Mouse (Mus musculus): ENCODE measurements around the gene Col8a2.

DNA sequence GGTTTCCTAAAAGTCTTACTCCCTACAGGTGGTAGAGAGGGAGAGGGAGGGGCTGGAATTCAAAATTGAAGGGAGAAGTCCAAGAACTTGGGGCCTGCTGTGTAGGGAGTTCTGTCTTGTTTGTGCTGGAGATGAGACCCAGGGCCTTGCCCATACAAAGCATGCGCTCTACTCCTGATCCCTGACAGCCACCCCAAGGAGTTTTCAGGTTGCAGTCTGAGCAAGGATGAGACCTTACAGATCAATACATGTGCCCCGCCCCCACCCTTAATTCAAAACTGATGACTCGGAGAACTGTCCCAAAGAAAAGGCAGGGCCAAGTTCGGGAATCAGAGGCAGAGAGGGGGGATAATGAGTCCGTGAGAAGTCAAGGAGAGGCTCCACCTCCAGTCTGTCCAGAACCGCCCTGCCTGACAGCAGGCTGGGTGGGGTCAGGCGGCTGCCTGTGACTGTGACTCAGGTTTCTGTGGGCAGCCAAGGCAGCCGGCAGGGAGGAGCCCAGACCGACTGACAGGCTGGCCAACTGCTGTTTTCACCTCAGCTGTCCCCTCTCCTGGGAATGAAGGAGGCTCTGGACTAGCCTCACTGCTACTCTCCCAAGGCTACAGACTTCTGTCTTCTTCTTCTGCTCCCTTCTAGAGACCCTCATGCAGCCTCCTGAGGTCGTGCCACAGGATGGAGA lies 25.9 kb upstream of the Col8a2 start:
- TF ChIP-seq GATA1 (IDR thresholded peaks at IDR 0.05; ENCODE audit: borderline replicate concordance, low read length) (no peak), FLI1 (IDR thresholded peaks at IDR 0.05; ENCODE audit: low read length) (no peak)

All from megakaryocyte, embryonic 14.5 days (primary cell).